Mouse (Mus musculus): Measurements from ENCODE around the gene Dnmt3a.
A peak's percentile ranks its signal among the peaks of the same experiment; 100 is the strongest.
"Not testable (repeated sequence)": the region's sequence is repeated elsewhere in the genome, so short reads cannot be mapped to it uniquely, and the experiment has no call there.

Gene Dnmt3a

GRCm38 (mm10) chr12:3910466-3911093 lies 104.8 kb downstream of the Dnmt3a start:
- no peak for DNase-seq (ENCODE audit: low read depth in 1 of 2, low spot score in 2 of 2)

DNA sequence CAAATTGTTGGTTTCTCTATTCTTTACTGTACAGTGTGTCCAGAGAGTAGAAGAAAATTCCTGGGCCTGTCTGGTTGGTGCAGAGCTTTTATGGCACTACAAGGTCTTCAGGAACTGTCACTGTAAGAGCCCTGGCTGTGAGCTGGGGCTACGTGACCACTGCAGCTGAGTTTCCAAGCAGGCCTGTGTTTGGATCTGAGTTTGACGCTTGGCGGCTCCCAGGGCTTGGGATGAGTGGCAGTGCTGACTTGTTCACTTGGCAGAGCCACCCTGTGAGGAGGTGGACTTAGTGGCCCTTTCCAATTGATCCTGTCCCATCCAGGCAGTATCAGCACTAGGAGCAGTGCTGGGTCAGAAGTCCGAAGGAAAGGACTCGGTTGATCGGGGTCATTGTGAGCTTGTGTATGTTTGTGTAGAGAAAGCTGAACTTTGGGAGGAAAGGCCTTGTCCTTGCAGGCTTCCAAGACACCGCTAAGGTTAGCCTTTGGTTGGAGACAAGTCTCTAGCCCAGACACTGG lies 106.1 kb downstream of the Dnmt3a start:
- DNase-seq (ENCODE audit: low read depth in 1 of 2, low spot score in 2 of 2): no peak

DNA sequence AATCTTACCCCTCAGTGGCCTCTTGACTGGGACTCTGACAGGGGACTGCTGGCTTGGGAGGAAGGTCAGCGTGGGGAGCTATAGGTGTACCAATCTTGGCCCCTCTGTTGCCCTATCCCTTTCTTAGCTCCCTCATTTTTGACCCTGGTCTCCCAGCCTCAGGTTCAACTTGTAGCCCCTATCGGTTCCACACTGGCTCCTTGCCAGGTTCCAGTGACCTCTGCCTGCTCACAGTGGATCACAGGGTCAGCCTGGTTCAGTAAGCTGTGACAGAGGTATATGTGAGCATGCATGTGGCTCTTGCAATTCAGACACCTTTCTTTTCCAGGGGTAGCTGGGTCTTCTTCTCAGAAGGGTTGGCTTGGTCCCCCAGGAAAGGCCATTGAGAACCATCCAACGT lies 110.0 kb downstream of the Dnmt3a start:
- DNase-seq (ENCODE audit: low read depth in 1 of 2, low spot score in 2 of 2): no peak

DNA sequence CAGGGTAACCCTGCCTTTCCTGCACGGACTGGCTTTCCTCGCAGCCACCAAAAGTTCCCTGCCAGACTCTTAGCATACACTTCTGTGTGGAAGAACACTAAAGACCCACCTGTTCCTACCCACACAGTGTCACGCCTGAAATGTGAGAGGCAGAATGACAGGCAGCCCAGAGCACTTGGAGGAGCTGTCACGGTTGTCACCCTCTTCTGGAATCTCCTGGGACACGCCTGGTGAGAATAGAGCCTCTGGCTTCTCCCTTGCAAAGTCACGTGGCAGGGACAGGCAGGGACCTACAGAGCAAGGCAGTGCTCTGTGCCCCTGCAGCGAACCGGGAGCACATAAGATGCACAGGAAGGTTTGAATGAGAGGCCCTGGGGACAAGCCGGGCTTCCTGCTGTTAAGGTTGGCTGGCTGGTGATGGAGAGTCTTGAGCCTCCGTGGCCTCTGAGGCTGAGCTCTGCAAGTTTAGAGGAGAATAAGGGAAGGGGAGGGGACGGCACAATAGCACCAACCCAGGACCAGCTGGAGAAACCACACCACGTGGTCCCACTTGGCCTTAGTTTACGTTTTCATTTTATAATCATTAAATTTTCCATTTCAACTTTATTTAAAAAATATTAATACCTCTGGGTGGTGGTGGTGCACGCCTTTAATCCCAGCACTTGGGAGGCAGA lies 112.0 kb downstream of the Dnmt3a start:
- no peak for DNase-seq (ENCODE audit: low read depth in 1 of 2, low spot score in 2 of 2)

DNA sequence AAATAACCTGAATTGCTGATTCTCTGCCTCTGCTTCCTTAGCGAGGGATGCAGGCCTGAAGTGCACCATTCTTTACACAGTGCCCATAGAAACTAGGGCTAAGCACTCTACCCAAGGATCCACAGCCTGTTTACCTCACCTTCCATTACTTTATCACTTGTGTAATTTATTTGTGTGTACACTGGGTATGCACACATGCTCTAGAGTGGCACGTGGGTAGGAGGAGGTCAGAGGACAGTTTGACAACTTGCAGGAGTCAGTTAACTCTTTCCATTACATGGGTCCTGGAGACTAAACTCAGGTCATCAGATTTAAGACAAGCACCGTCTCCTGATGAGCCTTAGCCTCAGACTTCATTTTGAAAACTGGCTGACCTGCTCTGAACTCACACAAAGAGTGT lies 112.8 kb downstream of the Dnmt3a start:
- no peak for DNase-seq (ENCODE audit: low read depth in 1 of 2, low spot score in 2 of 2)

GRCm38 (mm10) chr12:3919423-3919822 lies 113.6 kb downstream of the Dnmt3a start:
- DNase-seq (ENCODE audit: low read depth in 1 of 2, low spot score in 2 of 2): no peak

- peak in 1 of 2 experiments; percentile 26 for DNase-seq (ENCODE audit: low read depth in 1 of 2, low spot score in 2 of 2)
These were observed 120.3 kb downstream of the Dnmt3a start for GRCm38 (mm10) chr12:3926127-3926526.

GRCm38 (mm10) chr12:3928841-3929240 lies 123.0 kb downstream of the Dnmt3a start:
- DNase-seq (ENCODE audit: low read depth in 1 of 2, low spot score in 2 of 2): no peak

DNA sequence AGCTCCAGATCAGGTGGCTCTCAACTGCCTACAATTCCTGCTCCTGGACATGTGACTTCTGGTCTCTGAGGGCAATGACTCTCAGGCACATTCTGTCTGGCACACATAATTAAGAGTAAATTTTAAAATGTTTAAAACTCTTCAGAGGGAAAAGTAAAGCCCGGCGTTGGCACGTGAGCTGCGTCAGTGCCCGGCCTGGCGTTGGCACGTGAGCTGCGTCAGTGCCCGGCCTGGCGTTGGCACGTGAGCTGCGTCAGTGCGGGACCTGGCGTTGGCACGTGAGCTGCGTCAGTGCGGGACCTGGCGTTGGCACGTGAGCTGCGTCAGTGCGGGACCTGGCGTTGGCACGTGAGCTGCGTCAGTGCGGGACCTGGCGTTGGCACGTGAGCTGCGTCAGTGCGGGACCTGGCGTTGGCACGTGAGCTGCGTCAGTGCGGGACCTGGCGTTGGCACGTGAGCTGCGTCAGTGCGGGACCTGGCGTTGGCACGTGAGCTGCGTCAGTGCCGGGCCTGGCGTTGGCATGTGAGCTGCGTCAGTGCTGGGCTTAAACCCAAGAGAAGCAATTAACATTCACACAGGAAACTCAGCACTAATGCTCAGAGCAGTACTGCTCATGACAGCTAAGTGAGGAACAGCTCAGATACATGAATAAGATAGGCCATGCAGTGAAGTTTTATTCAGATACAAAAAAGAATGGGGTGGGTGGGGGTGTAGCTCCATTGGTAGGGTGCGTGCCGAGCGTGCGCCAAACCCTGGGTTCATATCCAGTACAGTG lies 124.5 kb downstream of the Dnmt3a start:
- DNase-seq (ENCODE audit: low read depth in 1 of 2, low spot score in 2 of 2): not testable (repeated sequence)

GRCm38 (mm10) chr12:3942026-3942425 lies 136.2 kb downstream of the Dnmt3a start:
- DNase-seq (ENCODE audit: low read depth in 1 of 2, low spot score in 2 of 2): no peak

GRCm38 (mm10) chr12:3944454-3945073 lies 138.8 kb downstream of the Dnmt3a start:
- no peak for DNase-seq (ENCODE audit: low read depth in 1 of 2, low spot score in 2 of 2)

- no peak for DNase-seq (ENCODE audit: low read depth in 1 of 2, low spot score in 2 of 2)
These were observed 141.7 kb downstream of the Dnmt3a start for GRCm38 (mm10) chr12:3947503-3947902.

DNA sequence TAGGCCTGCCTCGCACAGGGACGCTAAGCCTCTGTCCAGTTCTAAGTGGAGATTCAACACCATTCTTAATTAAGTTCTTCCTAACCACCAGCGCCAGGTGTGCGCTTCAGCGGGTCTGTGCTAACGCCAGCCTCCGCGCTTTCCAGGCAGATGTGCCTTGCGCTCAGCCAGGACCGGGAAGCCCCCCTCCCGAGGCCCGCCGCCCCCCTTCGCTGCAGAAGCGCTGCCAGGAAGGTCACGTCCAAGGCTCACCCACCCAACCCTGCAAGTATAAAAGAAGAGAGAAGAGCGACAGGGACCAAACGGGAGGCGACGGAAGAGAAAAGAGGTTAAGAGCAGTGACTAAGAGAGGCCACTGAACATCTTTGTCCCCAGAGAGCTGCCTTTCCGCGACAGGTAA lies 148.8 kb downstream of the Dnmt3a start, which contains the start of gene Pomc:
Gene Pomc (plus strand): TSS at position 301 of the 400 bp plus-strand sequence.
- no peak for DNase-seq (ENCODE audit: low read depth in 1 of 2, low spot score in 2 of 2)

DNA sequence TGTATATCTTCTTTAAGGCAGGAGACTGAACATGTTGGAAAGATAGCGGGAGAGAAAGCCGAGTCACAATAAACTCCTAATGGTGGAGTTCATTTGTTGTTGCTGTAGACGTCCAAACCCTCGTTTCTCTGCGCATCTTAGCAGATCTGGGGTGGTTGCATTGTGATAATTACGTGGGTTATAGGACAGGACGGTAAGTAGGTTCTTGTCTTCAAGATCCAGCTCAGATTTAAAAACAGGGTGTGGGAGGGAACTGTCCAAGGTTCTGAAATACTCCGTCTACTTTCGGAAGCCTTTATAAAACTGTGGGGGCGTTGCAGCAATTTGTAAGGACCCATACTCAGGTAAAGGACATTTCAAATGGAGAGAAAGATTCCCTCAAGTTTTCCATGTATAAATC lies 149.6 kb downstream of the Dnmt3a start:
- DNase-seq (ENCODE audit: low read depth in 1 of 2, low spot score in 2 of 2): no peak

DNA sequence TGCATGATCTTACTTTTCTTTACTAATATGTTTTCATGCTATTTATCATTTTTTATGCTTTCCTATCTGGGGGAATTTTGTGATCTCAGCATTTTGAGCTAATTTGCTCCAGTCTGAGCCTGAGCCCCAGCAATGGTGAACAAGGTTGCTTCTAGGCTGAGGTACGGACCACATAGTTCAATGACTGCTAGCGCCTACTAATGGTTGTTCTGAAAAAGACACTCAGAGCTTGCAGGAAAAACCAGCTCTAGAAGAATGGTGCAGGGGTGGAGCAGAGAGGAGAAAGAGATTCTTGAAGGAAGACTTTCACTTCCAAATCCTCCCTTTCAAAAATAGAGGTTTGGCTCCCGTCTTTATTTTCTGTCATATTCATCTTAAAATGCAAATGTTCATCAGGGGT lies 150.5 kb downstream of the Dnmt3a start:
- DNase-seq (ENCODE audit: low read depth in 1 of 2, low spot score in 2 of 2): no peak

DNA sequence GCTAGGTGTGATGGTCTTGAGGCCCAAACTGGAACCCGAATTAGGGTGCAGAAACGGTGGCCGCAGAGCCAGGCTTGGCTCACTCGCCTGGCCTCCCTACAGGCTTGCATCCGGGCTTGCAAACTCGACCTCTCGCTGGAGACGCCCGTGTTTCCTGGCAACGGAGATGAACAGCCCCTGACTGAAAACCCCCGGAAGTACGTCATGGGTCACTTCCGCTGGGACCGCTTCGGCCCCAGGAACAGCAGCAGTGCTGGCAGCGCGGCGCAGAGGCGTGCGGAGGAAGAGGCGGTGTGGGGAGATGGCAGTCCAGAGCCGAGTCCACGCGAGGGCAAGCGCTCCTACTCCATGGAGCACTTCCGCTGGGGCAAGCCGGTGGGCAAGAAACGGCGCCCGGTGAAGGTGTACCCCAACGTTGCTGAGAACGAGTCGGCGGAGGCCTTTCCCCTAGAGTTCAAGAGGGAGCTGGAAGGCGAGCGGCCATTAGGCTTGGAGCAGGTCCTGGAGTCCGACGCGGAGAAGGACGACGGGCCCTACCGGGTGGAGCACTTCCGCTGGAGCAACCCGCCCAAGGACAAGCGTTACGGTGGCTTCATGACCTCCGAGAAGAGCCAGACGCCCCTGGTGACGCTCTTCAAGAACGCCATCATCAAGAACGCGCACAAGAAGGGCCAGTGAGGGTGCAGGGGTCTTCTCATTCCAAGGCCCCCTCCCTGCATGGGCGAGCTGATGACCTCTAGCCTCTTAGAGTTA lies 154.2 kb downstream of the Dnmt3a start:
- peak; percentile 50 to 60 for DNase-seq (ENCODE audit: low read depth in 1 of 2, low spot score in 2 of 2)

- no peak for DNase-seq (ENCODE audit: low read depth in 1 of 2, low spot score in 2 of 2)
These were observed 154.7 kb downstream of the Dnmt3a start for GRCm38 (mm10) chr12:3960553-3960952.
